Mouse (Mus musculus): ENCODE measurements at regions not wholly inside any gene's neighbourhood (a gene's known extent, or its start where the extent isn't known, plus 50 kb on each side); places are given as distances from the start of the nearest gene placed in this dataset.

DNA sequence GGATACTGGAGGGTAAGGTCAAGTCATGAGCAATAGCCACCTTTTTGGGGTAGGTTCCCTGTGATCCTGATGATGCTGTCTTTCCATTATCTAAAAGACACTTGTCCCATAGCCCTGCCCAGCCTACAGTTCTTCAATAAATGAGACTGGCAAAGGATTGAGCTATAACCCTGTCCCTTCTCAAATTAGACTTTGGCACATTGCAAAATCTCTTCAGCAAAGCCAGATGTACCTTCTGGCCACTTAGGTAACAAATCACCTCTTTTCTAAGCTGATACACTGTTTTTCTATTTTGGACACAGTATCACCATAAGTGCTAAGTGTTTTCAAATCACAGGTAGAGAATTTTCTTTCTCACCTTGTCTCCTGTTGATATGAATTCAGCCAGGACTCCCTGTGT is 228.8 kb downstream of the Adgrl2 start:
- TF ChIP-seq CTCF (IDR thresholded peaks at IDR 0.05; ENCODE audit: borderline replicate concordance, insufficient read depth, low read length) (no peak), POLR2A (IDR thresholded peaks at IDR 0.05; ENCODE audit: low read depth, low read length) (no peak)

All from embryonic fibroblast, embryonic 13.5 days (primary cell).